Mouse (Mus musculus): Measurements from ENCODE around the gene Fpr3. TPM values are rescaled to one million over a fixed set of nuclear protein-coding genes. Genes with fewer than 3 reads are reported as not detected.

The Fpr3 gene
- polyA plus RNA-seq, 1 experiment from 2014 or later: not detected

- Histone ChIP-seq H3K36me3 (replicated peaks) (no peaks in the 10 kb centered on the region), H3K4me2 (no peak overlapping the region), H3K27me3 (no peaks in the 10 kb centered on the region), H3K9ac (no peak overlapping the region), H3K4me1 (no peaks in the 10 kb centered on the region), H3K4me3 (replicated peaks) (no peak overlapping the region), H3K9me3 (no peaks in the 10 kb centered on the region), H3K27ac (no peak overlapping the region)
- 81% methylated on average over 1 of the region's 1 CpGs for WGBS
- no peak for ATAC-seq (ENCODE audit: low FRiP score)
Observed at GRCm38 (mm10) chr17:17856612-17857011, 31.0 kb upstream of the Fpr3 start.

DNA sequence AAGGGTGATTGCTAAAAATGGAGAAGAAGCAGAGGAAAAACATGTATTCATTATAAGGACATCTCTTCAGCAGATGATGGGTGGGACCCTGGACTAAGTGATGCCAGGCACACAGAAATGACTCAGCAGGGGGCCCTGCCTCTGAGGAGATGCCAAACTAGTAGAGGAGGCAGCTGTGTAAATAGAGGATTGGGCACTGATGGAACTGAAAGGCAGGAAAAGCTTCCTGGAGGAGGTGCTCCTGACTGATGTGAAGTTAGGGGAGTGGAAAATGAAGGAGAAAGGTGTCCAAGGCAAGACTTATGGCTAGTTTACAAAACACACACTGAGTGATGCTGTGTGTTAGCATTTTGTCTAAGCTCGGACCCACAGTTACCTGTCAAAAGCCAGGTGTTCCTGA, 30.2 kb upstream of the Fpr3 start:
- no peak overlapping the region for H3K9ac ChIP-seq
- H3K9me3 ChIP-seq: no peaks in the 10 kb centered on the region
- H3K36me3 ChIP-seq (replicated peaks): no peaks in the 10 kb centered on the region; the same call in 1 of the 2 replicates
- no peak overlapping the region for H3K4me3 ChIP-seq (replicated peaks)
- no peak overlapping the region for H3K4me2 ChIP-seq
- H3K27ac ChIP-seq: no peak overlapping the region
- 83% methylated on average over 1 of the region's 1 CpGs for WGBS
- no peaks in the 10 kb centered on the region for H3K4me1 ChIP-seq
- no peaks in the 10 kb centered on the region for H3K27me3 ChIP-seq
- no peak for ATAC-seq (ENCODE audit: low FRiP score)

DNA sequence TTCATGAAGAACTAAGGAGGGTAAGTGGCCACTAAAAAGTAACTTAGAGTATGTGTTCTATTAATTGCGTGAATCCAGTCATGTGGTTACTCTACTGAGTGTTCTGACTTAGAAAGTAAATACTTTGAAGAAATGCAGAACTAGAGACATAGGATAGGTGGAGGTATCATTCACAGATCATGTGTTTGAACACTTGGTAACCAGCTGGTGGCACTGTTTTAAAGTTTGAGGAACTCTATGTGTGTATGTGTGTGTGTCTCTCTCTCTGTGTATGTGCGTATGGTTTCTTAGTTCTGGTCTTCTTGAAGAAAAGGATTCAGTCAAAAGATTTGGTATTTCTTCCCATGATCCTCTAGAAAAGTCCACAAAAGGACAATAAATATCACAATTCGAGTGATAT, 27.5 kb upstream of the Fpr3 start:
- no peak for ATAC-seq (ENCODE audit: low FRiP score)
- H3K4me2 ChIP-seq: no peak overlapping the region
- H3K36me3 ChIP-seq (replicated peaks): peaks cover 6% of the 10 kb centered on the region; the same call in 1 of the 2 replicates
- H3K4me1 ChIP-seq: no peaks in the 10 kb centered on the region
- no peak overlapping the region for H3K27ac ChIP-seq
- no peak overlapping the region for H3K4me3 ChIP-seq (replicated peaks)
- H3K9ac ChIP-seq: no peak overlapping the region
- WGBS: 84% methylated on average over 3 of the region's 3 CpGs
- no peaks in the 10 kb centered on the region for H3K9me3 ChIP-seq
- H3K27me3 ChIP-seq: no peaks in the 10 kb centered on the region

GRCm38 (mm10) chr17:17862360-17862759, 25.3 kb upstream of the Fpr3 start:
- Histone ChIP-seq H3K4me2 (no peak overlapping the region), H3K9me3 (no peaks in the 10 kb centered on the region), H3K4me1 (no peaks in the 10 kb centered on the region), H3K36me3 (replicated peaks) (peaks cover 6% of the 10 kb centered on the region; the same call in 1 of the 2 replicates), H3K4me3 (replicated peaks) (no peak overlapping the region), H3K9ac (no peak overlapping the region), H3K27me3 (no peaks in the 10 kb centered on the region), H3K27ac (no peak overlapping the region)
- WGBS: 76% methylated on average over 1 of the region's 1 CpGs
- ATAC-seq (ENCODE audit: low FRiP score): no peak

GRCm38 (mm10) chr17:17865168-17865567, 22.5 kb upstream of the Fpr3 start:
- 49% methylated on average over 2 of the region's 2 CpGs for WGBS
- ATAC-seq (ENCODE audit: low FRiP score): no peak

DNA sequence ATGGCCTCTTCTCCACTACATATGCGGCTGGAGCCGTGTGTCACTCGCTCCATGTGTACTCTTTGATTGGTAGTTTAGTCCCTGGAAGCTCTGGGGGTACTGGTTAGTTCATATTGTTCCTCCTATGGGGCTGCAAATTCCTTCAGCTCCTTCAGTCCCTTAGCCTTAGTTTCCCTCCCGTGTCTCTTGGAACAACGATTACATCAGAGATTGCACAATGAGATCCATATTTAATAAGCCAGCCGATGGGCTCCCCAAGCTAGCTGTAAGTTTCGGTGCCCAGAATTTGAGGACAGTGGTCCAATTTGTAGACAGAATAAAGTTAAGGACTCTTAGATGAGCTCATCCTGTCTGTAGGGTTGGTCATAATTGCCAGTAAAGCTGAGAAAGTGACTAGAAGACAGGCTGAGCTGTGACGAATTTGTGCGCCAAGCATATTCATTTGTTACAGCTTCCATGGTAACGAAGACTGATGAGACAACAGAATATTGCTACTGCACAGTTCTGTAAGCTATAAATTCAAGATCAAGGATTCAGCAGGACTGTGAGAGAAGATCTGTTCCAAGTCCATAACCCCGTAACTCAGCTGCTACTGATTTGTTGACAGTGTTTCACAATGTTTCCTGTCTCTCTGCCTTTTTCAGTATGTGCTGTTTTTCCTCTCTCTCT, 20.7 kb upstream of the Fpr3 start:
- H3K27ac ChIP-seq: no peak overlapping the region
- no peak for ATAC-seq (ENCODE audit: low FRiP score)
- no peaks in the 10 kb centered on the region for H3K27me3 ChIP-seq
- no peak overlapping the region for H3K9ac ChIP-seq
- H3K4me1 ChIP-seq: no peaks in the 10 kb centered on the region
- H3K4me3 ChIP-seq (replicated peaks): no peak overlapping the region
- no peaks in the 10 kb centered on the region for H3K9me3 ChIP-seq
- peaks cover 6% of the 10 kb centered on the region; the same call in 1 of the 2 replicates for H3K36me3 ChIP-seq (replicated peaks)
- H3K4me2 ChIP-seq: no peak overlapping the region
- WGBS: 88% methylated on average over 11 of the region's 11 CpGs

More at GRCm38 (mm10) chr17:17865168-17865567, 22.5 kb upstream of the Fpr3 start:
- Histone ChIP-seq H3K4me3 (replicated peaks) (no peak overlapping the region), H3K27me3 (no peaks in the 10 kb centered on the region), H3K36me3 (replicated peaks) (peaks cover 6% of the 10 kb centered on the region; the same call in 1 of the 2 replicates), H3K9ac (no peak overlapping the region), H3K27ac (no peak overlapping the region), H3K4me1 (no peaks in the 10 kb centered on the region), H3K4me2 (no peak overlapping the region), H3K9me3 (no peaks in the 10 kb centered on the region)

GRCm38 (mm10) chr17:17870892-17871550, 16.6 kb upstream of the Fpr3 start:
- H3K27ac ChIP-seq: no peak overlapping the region
- no peak for ATAC-seq (ENCODE audit: low FRiP score)
- no peaks in the 10 kb centered on the region for H3K9me3 ChIP-seq
- no peaks in the 10 kb centered on the region for H3K4me1 ChIP-seq
- H3K4me3 ChIP-seq (replicated peaks): no peak overlapping the region
- WGBS: 81% methylated on average over 2 of the region's 2 CpGs
- no peaks in the 10 kb centered on the region for H3K27me3 ChIP-seq
- H3K4me2 ChIP-seq: no peak overlapping the region
- H3K36me3 ChIP-seq (replicated peaks): no peaks in the 10 kb centered on the region
- no peak overlapping the region for H3K9ac ChIP-seq

- no peaks in the 10 kb centered on the region for H3K4me1 ChIP-seq
- no peaks in the 10 kb centered on the region for H3K9me3 ChIP-seq
- H3K4me3 ChIP-seq (replicated peaks): no peak overlapping the region
- no peaks in the 10 kb centered on the region for H3K36me3 ChIP-seq (replicated peaks)
- ATAC-seq (ENCODE audit: low FRiP score): no peak
- no peak overlapping the region for H3K9ac ChIP-seq
- no peaks in the 10 kb centered on the region for H3K27me3 ChIP-seq
- no peak overlapping the region for H3K27ac ChIP-seq
- WGBS: 96% methylated on average over 2 of the region's 2 CpGs
- H3K4me2 ChIP-seq: no peak overlapping the region
Observed at GRCm38 (mm10) chr17:17871697-17872096, 16.0 kb upstream of the Fpr3 start.

GRCm38 (mm10) chr17:17879347-17879746, 8.3 kb upstream of the Fpr3 start:
- no peaks in the 10 kb centered on the region for H3K27me3 ChIP-seq
- H3K36me3 ChIP-seq (replicated peaks): no peaks in the 10 kb centered on the region
- 97% methylated on average over 1 of the region's 1 CpGs for WGBS
- no peaks in the 10 kb centered on the region for H3K4me1 ChIP-seq
- no peaks in the 10 kb centered on the region for H3K9me3 ChIP-seq
- H3K4me3 ChIP-seq (replicated peaks): no peak overlapping the region
- no peak overlapping the region for H3K4me2 ChIP-seq
- ATAC-seq (ENCODE audit: low FRiP score): no peak
- H3K27ac ChIP-seq: no peak overlapping the region
- H3K9ac ChIP-seq: no peak overlapping the region

GRCm38 (mm10) chr17:17882672-17883071, 5.0 kb upstream of the Fpr3 start:
- Histone ChIP-seq H3K9me3 (no peaks in the 10 kb centered on the region), H3K4me2 (no peak overlapping the region), H3K4me3 (replicated peaks) (no peak overlapping the region), H3K27me3 (no peaks in the 10 kb centered on the region), H3K4me1 (no peaks in the 10 kb centered on the region), H3K9ac (no peak overlapping the region), H3K27ac (no peak overlapping the region), H3K36me3 (replicated peaks) (no peaks in the 10 kb centered on the region)
- 85% methylated on average over 3 of the region's 3 CpGs for WGBS
- no peak for ATAC-seq (ENCODE audit: low FRiP score)

DNA sequence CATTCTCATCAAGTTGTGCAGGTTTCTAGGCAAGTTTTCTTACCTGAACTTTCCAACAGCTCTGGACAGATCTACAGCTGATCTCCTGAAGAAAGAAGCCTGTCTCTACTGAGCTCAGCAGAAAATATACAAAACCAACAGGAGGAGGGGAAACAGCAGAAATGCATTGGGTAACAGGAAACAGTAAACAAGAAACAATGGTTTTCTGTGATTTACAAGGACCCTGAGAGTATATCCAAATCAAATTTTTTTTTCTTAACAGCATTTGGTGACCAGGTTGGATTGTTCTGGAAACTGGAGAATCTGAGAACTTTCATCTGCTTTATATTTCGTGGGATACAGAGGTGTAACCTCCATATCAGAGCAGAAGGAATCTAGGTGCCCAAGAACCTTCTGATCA, 3.8 kb upstream of the Fpr3 start, which contains the start of gene Fpr1:
Gene Fpr1, minus strand, starts transcription at position 101 of the 400 bp plus-strand sequence.
- Histone ChIP-seq H3K4me3 (replicated peaks) (no peak within 1 kb of the TSS), H3K36me3 (replicated peaks) (no peaks in the 10 kb centered on the region), H3K4me1 (no peaks in the 10 kb centered on the region), H3K9me3 (no peaks in the 10 kb centered on the region), H3K27ac (no peak within 1 kb of the TSS), H3K4me2 (no peak within 1 kb of the TSS), H3K27me3 (no peaks in the 10 kb centered on the region), H3K9ac (no peak within 1 kb of the TSS)
- 56% methylated on average over 1 of the region's 1 CpGs for WGBS
- ATAC-seq (ENCODE audit: low FRiP score): no peak

DNA sequence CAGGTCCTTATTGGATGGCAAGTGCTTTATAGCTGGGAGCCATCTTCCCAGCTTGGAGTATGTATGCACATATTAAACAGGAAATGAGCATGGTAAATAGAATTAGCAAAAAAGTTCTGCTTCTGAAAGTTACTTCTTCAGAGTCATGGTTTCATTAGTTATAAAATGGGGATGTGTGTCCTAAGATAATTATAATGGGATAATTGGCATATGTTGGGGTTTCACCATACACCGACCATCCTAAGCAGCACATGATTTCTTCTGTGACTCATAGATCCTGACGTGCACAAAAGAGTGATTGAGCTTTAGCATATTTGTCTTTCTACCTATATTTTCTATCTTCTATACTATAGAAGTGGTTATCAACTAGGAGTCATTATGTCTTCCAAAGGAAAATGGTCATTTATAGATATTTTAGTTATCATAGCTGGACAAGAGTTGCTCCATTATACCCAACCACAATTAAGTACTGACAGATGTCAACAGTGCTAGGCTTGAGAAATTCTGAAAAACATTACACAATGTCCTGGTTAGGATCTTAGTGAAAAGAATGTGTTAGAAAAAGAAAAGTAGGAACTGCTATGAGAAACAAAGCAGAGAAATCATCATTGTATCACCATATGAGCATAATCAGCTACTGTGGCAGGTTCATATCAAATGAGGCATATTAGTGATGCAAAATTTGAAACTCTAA, 2.2 kb downstream of the Fpr3 start:
- Histone ChIP-seq H3K9me3 (no peaks in the 10 kb centered on the region), H3K36me3 (replicated peaks) (no peaks in the 10 kb centered on the region), H3K4me3 (replicated peaks) (no peak overlapping the region), H3K4me1 (no peaks in the 10 kb centered on the region), H3K27ac (no peak overlapping the region), H3K27me3 (no peaks in the 10 kb centered on the region), H3K9ac (no peak overlapping the region), H3K4me2 (no peak overlapping the region)
- WGBS: 88% methylated on average over 2 of the region's 2 CpGs
- no peak for ATAC-seq (ENCODE audit: low FRiP score)
